Mouse (Mus musculus) ovary, postnatal 10 days (tissue): Measurements from ENCODE around the gene Bud31.
"Not testable (repeated sequence)": the region's sequence is repeated elsewhere in the genome, so short reads cannot be mapped to it uniquely, and the experiment has no call there.

Experiments used
- DNase-seq: peaks from one replicate; pipeline ENCODE4 v3.0.0; 2022; ENCODE audit warnings: low spot score

The Bud31 gene

GRCm38 (mm10) chr5:145129124-145129523, 11.0 kb upstream of the Bud31 start:
- no peak for DNase-seq

GRCm38 (mm10) chr5:145129773-145130172, 10.4 kb upstream of the Bud31 start:
- not testable (repeated sequence) for DNase-seq

GRCm38 (mm10) chr5:145130191-145130590, 10.0 kb upstream of the Bud31 start:
- no peak for DNase-seq

GRCm38 (mm10) chr5:145130995-145131394, 9.2 kb upstream of the Bud31 start:
- DNase-seq = no peak

- not testable (repeated sequence) for DNase-seq
Measured at GRCm38 (mm10) chr5:145133275-145133674, 6.9 kb upstream of the Bud31 start.

GRCm38 (mm10) chr5:145138836-145139235, 1.3 kb upstream of the Bud31 start:
- no peak for DNase-seq

GRCm38 (mm10) chr5:145140611-145141010, 449 bp downstream of the Bud31 start:
- no peak for DNase-seq

- DNase-seq = no peak
Measured at GRCm38 (mm10) chr5:145147748-145148147, 7.6 kb downstream of the Bud31 start.

GRCm38 (mm10) chr5:145149294-145149693, 9.1 kb downstream of the Bud31 start:
- no peak for DNase-seq

GRCm38 (mm10) chr5:145152690-145153089, 12.5 kb downstream of the Bud31 start:
- no peak for DNase-seq

- DNase-seq = no peak
Measured at GRCm38 (mm10) chr5:145161361-145161760, 21.2 kb downstream of the Bud31 start.

- no peak for DNase-seq
Measured at GRCm38 (mm10) chr5:145164710-145165109, 24.5 kb downstream of the Bud31 start.

GRCm38 (mm10) chr5:145165184-145165583, 25.0 kb downstream of the Bud31 start:
- DNase-seq = no peak

GRCm38 (mm10) chr5:145166536-145167305, 26.6 kb downstream of the Bud31 start, which contains the start of the genes Ptcd1 and Cpsf4:
Gene Ptcd1, minus strand, starts transcription at chr5:145167108.
Gene Cpsf4, plus strand, starts transcription at chr5:145167213.
- peak; percentile 93 for DNase-seq

- DNase-seq = no peak
Measured at GRCm38 (mm10) chr5:145167306-145167661, 27.1 kb downstream of the Bud31 start.

GRCm38 (mm10) chr5:145178461-145178980, 38.4 kb downstream of the Bud31 start:
- no peak for DNase-seq

- no peak for DNase-seq
Measured at GRCm38 (mm10) chr5:145185244-145185643, 45.1 kb downstream of the Bud31 start.

- DNase-seq = no peak
Measured at GRCm38 (mm10) chr5:145189416-145189815, 49.3 kb downstream of the Bud31 start.

- DNase-seq = no peak
Measured at GRCm38 (mm10) chr5:145190373-145190772, 50.2 kb downstream of the Bud31 start.

- peak; percentile 71 for DNase-seq
Measured at GRCm38 (mm10) chr5:145190875-145191798, 51.0 kb downstream of the Bud31 start.

- DNase-seq = no peak
Measured at GRCm38 (mm10) chr5:145191962-145192361, 51.8 kb downstream of the Bud31 start, which contains the start of gene Atp5j2. Gene Atp5j2, minus strand, starts transcription at chr5:145192062.
